Mouse (Mus musculus) central nervous system, embryonic 14 days (tissue): Measurements from ENCODE around the gene Bmp3. TPM values are rescaled to one million over a fixed set of nuclear protein-coding genes. Genes with fewer than 3 reads are reported as not detected.

ENCODE experiments used
- polyA plus RNA-seq: library from polyadenylated mRNA; depleted of rRNA; stranded (reverse); fragments of >200 nt; gene quantifications from 2 replicates; pipeline ENCODE4 v1.2.3, GENCODE M21; 2012; rRNA removed

The Bmp3 gene
- 1.6 and 3.0 TPM in 2 replicates for polyA plus RNA-seq

DNA sequence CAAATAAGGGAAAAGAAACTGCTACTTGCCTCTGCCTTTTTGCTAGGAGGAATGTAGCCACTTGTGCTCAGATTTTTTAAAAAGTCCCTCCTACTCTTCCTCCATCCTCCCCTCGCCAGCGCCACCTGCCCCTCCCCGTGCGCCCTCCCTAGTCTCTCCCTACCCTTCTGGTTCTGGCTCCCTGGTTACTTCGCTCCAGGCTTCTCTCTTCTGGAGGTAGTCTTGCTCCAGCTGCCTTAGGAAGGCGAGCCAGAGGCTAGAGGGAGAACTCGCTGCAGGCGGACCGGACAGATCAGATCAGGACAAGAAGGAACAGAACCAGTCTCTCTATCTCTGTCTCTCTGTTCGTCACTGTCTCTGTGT lies at the start of gene Bmp3:
Gene Bmp3, plus strand, starts transcription at position 152 of the 363 bp plus-strand sequence.

Other genes with a start within 250 kb of the Bmp3 start
- gene Prkg2, start 182.9 kb downstream of the Bmp3 start, polyA plus RNA-seq = 0.98 and 1.9 TPM in 2 replicates